ENCODE assay signal across 8 mouse cellular contexts in genomic region chr12:80644506-80644868, GRCm38 (mm10). TPM values are rescaled to one million over a fixed set of nuclear protein-coding genes. Genes with fewer than 3 reads are reported as not detected.
A peak's percentile ranks its signal among the peaks of the same experiment; 100 is the strongest.
DNase-seq lines count a peak whose midpoint lies in the region; ATAC-seq and TF ChIP-seq lines count a peak whose summit lies in the region.

No protein-coding gene starts in this region.

- H3K36me3 ChIP-seq in kidney, embryonic 15.5 days = peaks cover 44% of the 10 kb centered on the region
- H3K36me3 ChIP-seq in hindbrain, embryonic 14.5 days (replicated peaks; ENCODE audit: control insufficient read depth, insufficient read depth) = peaks cover 32% of the 10 kb centered on the region
- peaks cover 21% of the 10 kb centered on the region for H3K36me3 ChIP-seq in midbrain, embryonic 14.5 days (ENCODE audit: control insufficient read depth, insufficient read depth, low read length)

- ATAC-seq in kidney, embryonic 15.5 days (replicated peaks; ENCODE audit: low FRiP score) = no peak
- ATAC-seq in hindbrain, embryonic 14.5 days (ENCODE audit: low FRiP score) = no peak
- no peak for ATAC-seq in midbrain, embryonic 14.5 days (ENCODE audit: low FRiP score, low TSS enrichment)
- ATAC-seq in megakaryocyte-erythroid progenitor cell, adult 5-6 weeks (replicated peaks; ENCODE audit: low FRiP score, low TSS enrichment, poor library complexity, severe bottlenecking) = no peak

- peak overlapping the region; percentile 94 for H3K9ac ChIP-seq in kidney, embryonic 15.5 days
- H3K9ac ChIP-seq in hindbrain, embryonic 14.5 days = peak overlapping the region; percentile 93
- H3K9ac ChIP-seq in midbrain, embryonic 14.5 days (replicated peaks; ENCODE audit: low read length) = peak overlapping the region; percentile 87

- TF ChIP-seq CTCF in bone marrow macrophage, adult 2 months (IDR thresholded peaks at IDR 0.05; ENCODE audit: low read depth, low read length) = no peak

- H3K9me3 ChIP-seq in kidney, embryonic 15.5 days (replicated peaks) = no peaks in the 10 kb centered on the region
- H3K9me3 ChIP-seq in hindbrain, embryonic 14.5 days (ENCODE audit: control insufficient read depth, low read length) = no peaks in the 10 kb centered on the region
- no peaks in the 10 kb centered on the region for H3K9me3 ChIP-seq in midbrain, embryonic 14.5 days (ENCODE audit: control insufficient read depth, low read length)

- peak overlapping the region; percentile 79 for H3K4me3 ChIP-seq in kidney, embryonic 15.5 days (replicated peaks)
- H3K4me3 ChIP-seq in bone marrow macrophage, adult 2 months (ENCODE audit: insufficient read depth, low read length) = peak overlapping the region; percentile 79
- H3K4me3 ChIP-seq in hindbrain, embryonic 14.5 days (replicated peaks; ENCODE audit: low read length) = peak overlapping the region; percentile 81
- H3K4me3 ChIP-seq in midbrain, embryonic 14.5 days (replicated peaks; ENCODE audit: low read depth, low read length) = peak overlapping the region; percentile 93

- TF ChIP-seq POLR2A in bone marrow macrophage, adult 2 months (IDR thresholded peaks at IDR 0.05; ENCODE audit: borderline replicate concordance, low read depth, low read length) = no peak

- DNase-seq in kidney, postnatal 4 days = no peak
- DNase-seq in hindbrain, embryonic 14.5 days (ENCODE audit: low spot score) = no peak
- DNase-seq in midbrain, embryonic 14.5 days = peak; percentile 13
- DNase-seq in urinary bladder, postnatal 25 days (ENCODE audit: low spot score) = no peak
- DNase-seq in thymus, postnatal 36 days = no peak

- H3K27me3 ChIP-seq in kidney, embryonic 15.5 days = no peaks in the 10 kb centered on the region
- no peaks in the 10 kb centered on the region for H3K27me3 ChIP-seq in hindbrain, embryonic 14.5 days (ENCODE audit: control insufficient read depth, insufficient read depth, low read length)
- H3K27me3 ChIP-seq in midbrain, embryonic 14.5 days (ENCODE audit: control insufficient read depth, insufficient read depth, low read length) = no peaks in the 10 kb centered on the region

- H3K27ac ChIP-seq in kidney, embryonic 15.5 days = peak overlapping the region; percentile 93
- no peak overlapping the region; the same call in 1 of the 2 replicates for H3K27ac ChIP-seq in bone marrow macrophage, adult 2 months (ENCODE audit: insufficient read depth, low read depth, low read length)
- H3K27ac ChIP-seq in hindbrain, embryonic 14.5 days = no peak overlapping the region
- no peak overlapping the region; the same call in 1 of the 2 replicates for H3K27ac ChIP-seq in midbrain, embryonic 14.5 days (replicated peaks; ENCODE audit: low read depth, low read length)

- H3K4me2 ChIP-seq in kidney, embryonic 15.5 days = peak overlapping the region; percentile 81
- peak overlapping the region; percentile 89 for H3K4me2 ChIP-seq in hindbrain, embryonic 14.5 days (replicated peaks)
- peak overlapping the region; percentile 96 for H3K4me2 ChIP-seq in midbrain, embryonic 14.5 days (ENCODE audit: low read length)

- WGBS in kidney, embryonic 15.5 days = 7% methylated on average over 18 of the region's 18 CpGs
- WGBS in hindbrain, embryonic 14.5 days = 13% methylated on average over 18 of the region's 18 CpGs
- 11% methylated on average over 18 of the region's 18 CpGs for WGBS in midbrain, embryonic 14.5 days

- peaks cover 29% of the 10 kb centered on the region for H3K4me1 ChIP-seq in kidney, embryonic 15.5 days
- peaks cover 15% of the 10 kb centered on the region for H3K4me1 ChIP-seq in bone marrow macrophage, adult 2 months (ENCODE audit: control insufficient read depth, insufficient read depth, low read length)
- H3K4me1 ChIP-seq in hindbrain, embryonic 14.5 days (replicated peaks; ENCODE audit: control insufficient read depth, insufficient read depth, low read length) = peaks cover 42% of the 10 kb centered on the region
- peaks cover 36% of the 10 kb centered on the region for H3K4me1 ChIP-seq in midbrain, embryonic 14.5 days (ENCODE audit: control insufficient read depth, insufficient read depth, low read length)

RNA-seq across cellular contexts. Expression of gene Erh, which starts 0.3 kb away (rescaled TPM):
- 312 and 331 TPM in 2 replicates for polyA plus RNA-seq in kidney, embryonic 15.5 days (2015; fragmentation: Nextera tagmentation; extraction: Ambion mirVana)
- polyA plus RNA-seq in bone marrow macrophage, adult 2 months (2012; ENCODE audit: insufficient read depth, insufficient read length, missing spikeins) = 30.6 and 31.9 TPM in 2 replicates
- polyA plus RNA-seq in hindbrain, embryonic 14.5 days (2014; fragmentation: Nextera tagmentation; extraction: Ambion mirVana) = 228 and 237 TPM in 2 replicates
- polyA plus RNA-seq in midbrain, embryonic 14.5 days (2014; fragmentation: Nextera tagmentation; extraction: Ambion mirVana) = 258 and 288 TPM in 2 replicates
- 140 and 158 TPM in 2 replicates for total RNA-seq in megakaryocyte-erythroid progenitor cell, adult 5-6 weeks (2014; fragmentation: Nextera tagmentation)
- 103 and 142 TPM in 2 replicates for total RNA-seq in megakaryocyte-erythroid progenitor cell, adult 5-6 weeks (2017)

RNA-seq across cellular contexts. Expression of gene Slc39a9, which starts 0.8 kb away (rescaled TPM):
- polyA plus RNA-seq in kidney, embryonic 15.5 days (2015; fragmentation: Nextera tagmentation; extraction: Ambion mirVana) = 28.7 and 29.0 TPM in 2 replicates
- polyA plus RNA-seq in bone marrow macrophage, adult 2 months (2012; ENCODE audit: insufficient read depth, insufficient read length, missing spikeins) = 22.0 and 25.9 TPM in 2 replicates
- 27.2 and 32.1 TPM in 2 replicates for polyA plus RNA-seq in hindbrain, embryonic 14.5 days (2014; fragmentation: Nextera tagmentation; extraction: Ambion mirVana)
- 20.2 and 29.5 TPM in 2 replicates for polyA plus RNA-seq in midbrain, embryonic 14.5 days (2014; fragmentation: Nextera tagmentation; extraction: Ambion mirVana)
- total RNA-seq in megakaryocyte-erythroid progenitor cell, adult 5-6 weeks (2014; fragmentation: Nextera tagmentation) = 19.6 and 28.4 TPM in 2 replicates
- 12.7 and 17.5 TPM in 2 replicates for total RNA-seq in megakaryocyte-erythroid progenitor cell, adult 5-6 weeks (2017)

RNA-seq across cellular contexts. Expression of gene Plekhd1, which starts 47.9 kb away (rescaled TPM):
- polyA plus RNA-seq in kidney, embryonic 15.5 days (2015; fragmentation: Nextera tagmentation; extraction: Ambion mirVana) = 1.8 and 2.0 TPM in 2 replicates
- polyA plus RNA-seq in bone marrow macrophage, adult 2 months (2012; ENCODE audit: insufficient read depth, insufficient read length, missing spikeins) = not detected in 2 replicates
- polyA plus RNA-seq in hindbrain, embryonic 14.5 days (2014; fragmentation: Nextera tagmentation; extraction: Ambion mirVana) = 3.5 and 5.9 TPM in 2 replicates
- 2.5 and 3.5 TPM in 2 replicates for polyA plus RNA-seq in midbrain, embryonic 14.5 days (2014; fragmentation: Nextera tagmentation; extraction: Ambion mirVana)
- 0.45 TPM in 1 of 2 replicates, not detected in the other for total RNA-seq in megakaryocyte-erythroid progenitor cell, adult 5-6 weeks (2014; fragmentation: Nextera tagmentation)
- total RNA-seq in megakaryocyte-erythroid progenitor cell, adult 5-6 weeks (2017) = not detected in 2 replicates
